Mouse (Mus musculus): ENCODE measurements around the gene Fdxacb1. TPM values are rescaled to one million over a fixed set of nuclear protein-coding genes. Genes with fewer than 3 reads are reported as not detected.

The Fdxacb1 gene
- polyA plus RNA-seq, 1 experiment: 3.6 TPM

- Histone ChIP-seq H3K79me2 (ENCODE audit: control insufficient read depth, insufficient read depth) (no peaks in the 10 kb centered on the region), H3K4me2 (ENCODE audit: low read depth) (no peak overlapping the region), H3K4me3 (no peak overlapping the region), H3K27me3 (ENCODE audit: control insufficient read depth, insufficient read depth, insufficient read length) (no peaks in the 10 kb centered on the region), H3ac (ENCODE audit: control insufficient read depth, insufficient read length) (no peak overlapping the region), H3K36me3 (ENCODE audit: control insufficient read depth, insufficient read depth) (peaks cover 13% of the 10 kb centered on the region)
- TF ChIP-seq REST (IDR thresholded peaks at IDR 0.05; ENCODE audit: insufficient read depth, insufficient read length): no peak
These were observed 41.1 kb downstream of the Fdxacb1 start for GRCm38 (mm10) chr9:50809146-50809545.

DNA sequence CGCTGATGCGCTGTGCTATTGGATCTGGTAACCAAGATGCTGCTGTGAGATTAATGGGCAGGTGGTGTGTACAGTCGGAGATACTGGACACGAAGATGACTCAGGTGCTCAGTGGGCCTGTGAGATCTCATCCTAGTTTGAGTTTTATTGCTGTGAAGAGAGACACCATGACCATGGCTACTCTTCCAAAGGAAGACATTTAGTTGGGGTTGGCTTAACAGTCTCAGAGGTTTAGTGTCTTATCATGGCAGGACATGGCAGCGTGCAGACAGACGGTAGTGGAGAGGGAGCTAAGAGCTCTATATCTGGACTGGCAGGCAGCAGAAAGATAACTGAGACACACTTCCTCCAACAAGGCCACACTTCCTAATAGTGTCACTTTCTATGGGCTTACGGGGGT lies 43.2 kb downstream of the Fdxacb1 start:
- H3K36me3 ChIP-seq (ENCODE audit: control insufficient read depth, insufficient read depth): peaks cover 11% of the 10 kb centered on the region
- H3K4me3 ChIP-seq: no peak overlapping the region
- H3K27me3 ChIP-seq (ENCODE audit: control insufficient read depth, insufficient read depth, insufficient read length): no peaks in the 10 kb centered on the region
- TF ChIP-seq USF1 (IDR thresholded peaks at IDR 0.05; ENCODE audit: low read depth): no peak
- no peak for TF ChIP-seq POLR2A (IDR thresholded peaks at IDR 0.05; ENCODE audit: insufficient read length, low read depth)
- no peak for TF ChIP-seq SRF (IDR thresholded peaks at IDR 0.05; ENCODE audit: control insufficient read depth, insufficient read length, low read depth)
- TF ChIP-seq REST (IDR thresholded peaks at IDR 0.05; ENCODE audit: insufficient read depth, insufficient read length): no peak
- TF ChIP-seq CEBPB (IDR thresholded peaks at IDR 0.05; ENCODE audit: insufficient read depth, poor library complexity, severe bottlenecking): no peak
- no peak for TF ChIP-seq MYOG (IDR thresholded peaks at IDR 0.05; ENCODE audit: control insufficient read depth in 1 of 3, insufficient read depth in 1 of 3, insufficient read length in 2 of 3, low read depth in 2 of 3)
- TF ChIP-seq POLR2AphosphoS2 (IDR thresholded peaks at IDR 0.05; ENCODE audit: insufficient read length, low read depth): no peak
- no peak for TF ChIP-seq MYOD1 (IDR thresholded peaks at IDR 0.05; ENCODE audit: control insufficient read depth in 1 of 3, insufficient read length in 2 of 3, low read depth in 2 of 3)
- no peak for TF ChIP-seq MAX (IDR thresholded peaks at IDR 0.05; ENCODE audit: low read depth)
- TF ChIP-seq TCF3 (IDR thresholded peaks at IDR 0.05; ENCODE audit: insufficient read length, low read depth): no peak
- no peak for TF ChIP-seq E2F4 (IDR thresholded peaks at IDR 0.05; ENCODE audit: insufficient read depth)
- no peak for TF ChIP-seq TCF12 (IDR thresholded peaks at IDR 0.05; ENCODE audit: insufficient read depth, poor library complexity, severe bottlenecking)
- no peak overlapping the region for H3ac ChIP-seq (ENCODE audit: control insufficient read depth, insufficient read length)
- no peaks in the 10 kb centered on the region for H3K79me2 ChIP-seq (ENCODE audit: control insufficient read depth, insufficient read depth)
- no peak overlapping the region for H3K4me2 ChIP-seq (ENCODE audit: low read depth)

DNA sequence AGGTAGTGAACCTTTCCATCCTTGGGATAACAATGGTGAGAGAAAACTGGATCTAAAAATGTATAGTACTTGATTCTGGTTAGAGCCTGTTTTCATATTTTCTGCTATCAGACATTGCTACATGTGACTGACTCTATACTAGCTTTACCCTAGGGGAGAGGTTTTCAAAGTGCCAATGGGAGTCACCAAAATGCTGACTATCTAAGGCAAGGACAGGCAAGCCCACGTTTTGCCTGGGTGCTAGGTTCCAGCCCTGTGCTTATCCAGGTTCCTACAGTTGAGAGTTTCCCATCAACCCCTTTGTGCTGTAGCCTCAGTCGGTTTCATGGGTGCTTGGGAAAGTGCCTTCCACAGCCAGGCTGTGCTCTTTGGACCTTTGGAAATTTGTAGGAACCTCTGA lies 43.7 kb downstream of the Fdxacb1 start:
- no peaks in the 10 kb centered on the region for H3K27me3 ChIP-seq (ENCODE audit: control insufficient read depth, insufficient read depth, insufficient read length)
- H3K4me3 ChIP-seq: no peak overlapping the region
- no peaks in the 10 kb centered on the region for H3K79me2 ChIP-seq (ENCODE audit: control insufficient read depth, insufficient read depth)
- H3K4me2 ChIP-seq (ENCODE audit: low read depth): no peak overlapping the region
- TF ChIP-seq POLR2AphosphoS2 (IDR thresholded peaks at IDR 0.05; ENCODE audit: insufficient read length, low read depth) (no peak), CEBPB (IDR thresholded peaks at IDR 0.05; ENCODE audit: insufficient read depth, poor library complexity, severe bottlenecking) (no peak), E2F4 (IDR thresholded peaks at IDR 0.05; ENCODE audit: insufficient read depth) (no peak), POLR2A (IDR thresholded peaks at IDR 0.05; ENCODE audit: insufficient read length, low read depth) (no peak), SRF (IDR thresholded peaks at IDR 0.05; ENCODE audit: control insufficient read depth, insufficient read length, low read depth) (no peak), TCF12 (IDR thresholded peaks at IDR 0.05; ENCODE audit: insufficient read depth, poor library complexity, severe bottlenecking) (no peak), MYOD1 (IDR thresholded peaks at IDR 0.05; ENCODE audit: control insufficient read depth in 1 of 3, insufficient read length in 2 of 3, low read depth in 2 of 3) (no peak)
- peaks cover 11% of the 10 kb centered on the region for H3K36me3 ChIP-seq (ENCODE audit: control insufficient read depth, insufficient read depth)
- no peak overlapping the region for H3ac ChIP-seq (ENCODE audit: control insufficient read depth, insufficient read length)

DNA sequence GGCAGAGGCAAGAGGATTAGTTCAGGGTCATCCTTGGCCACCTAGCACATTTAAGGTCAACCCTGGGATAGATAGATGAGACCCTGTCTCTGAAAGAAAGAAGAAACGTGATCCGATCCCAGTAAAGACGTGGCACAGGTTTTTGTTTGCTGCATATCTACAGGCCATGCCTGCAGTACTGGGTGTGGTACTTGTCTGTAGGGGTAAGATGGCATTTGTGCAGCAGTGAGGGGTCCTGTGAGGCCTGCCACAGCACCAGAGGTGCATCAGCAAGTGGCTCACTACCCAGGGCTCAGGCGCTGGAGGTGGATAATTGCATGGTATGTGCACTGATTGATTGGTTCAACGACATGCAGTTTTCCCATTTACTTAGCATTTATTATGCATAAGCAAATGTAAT lies 45.8 kb downstream of the Fdxacb1 start:
- H3K36me3 ChIP-seq (ENCODE audit: control insufficient read depth, insufficient read depth): peaks cover 4% of the 10 kb centered on the region
- TF ChIP-seq POLR2A (IDR thresholded peaks at IDR 0.05; ENCODE audit: insufficient read length, low read depth): no peak
- TF ChIP-seq TCF3 (IDR thresholded peaks at IDR 0.05; ENCODE audit: insufficient read length, low read depth): no peak
- TF ChIP-seq MYOG (IDR thresholded peaks at IDR 0.05; ENCODE audit: control insufficient read depth in 1 of 3, insufficient read depth in 1 of 3, insufficient read length in 2 of 3, low read depth in 2 of 3): no peak
- TF ChIP-seq SRF (IDR thresholded peaks at IDR 0.05; ENCODE audit: control insufficient read depth, insufficient read length, low read depth): no peak
- no peak for TF ChIP-seq USF1 (IDR thresholded peaks at IDR 0.05; ENCODE audit: low read depth)
- TF ChIP-seq MYOD1 (IDR thresholded peaks at IDR 0.05; ENCODE audit: control insufficient read depth in 1 of 3, insufficient read length in 2 of 3, low read depth in 2 of 3): no peak
- TF ChIP-seq REST (IDR thresholded peaks at IDR 0.05; ENCODE audit: insufficient read depth, insufficient read length): no peak
- TF ChIP-seq E2F4 (IDR thresholded peaks at IDR 0.05; ENCODE audit: insufficient read depth): no peak
- TF ChIP-seq CEBPB (IDR thresholded peaks at IDR 0.05; ENCODE audit: insufficient read depth, poor library complexity, severe bottlenecking): no peak
- TF ChIP-seq POLR2AphosphoS2 (IDR thresholded peaks at IDR 0.05; ENCODE audit: insufficient read length, low read depth): no peak
- no peak for TF ChIP-seq TCF12 (IDR thresholded peaks at IDR 0.05; ENCODE audit: insufficient read depth, poor library complexity, severe bottlenecking)
- no peak for TF ChIP-seq MAX (IDR thresholded peaks at IDR 0.05; ENCODE audit: low read depth)
- no peak overlapping the region for H3K4me3 ChIP-seq
- no peaks in the 10 kb centered on the region for H3K79me2 ChIP-seq (ENCODE audit: control insufficient read depth, insufficient read depth)
- H3ac ChIP-seq (ENCODE audit: control insufficient read depth, insufficient read length): no peak overlapping the region
- no peaks in the 10 kb centered on the region for H3K27me3 ChIP-seq (ENCODE audit: control insufficient read depth, insufficient read depth, insufficient read length)
- no peak overlapping the region for H3K4me2 ChIP-seq (ENCODE audit: low read depth)

DNA sequence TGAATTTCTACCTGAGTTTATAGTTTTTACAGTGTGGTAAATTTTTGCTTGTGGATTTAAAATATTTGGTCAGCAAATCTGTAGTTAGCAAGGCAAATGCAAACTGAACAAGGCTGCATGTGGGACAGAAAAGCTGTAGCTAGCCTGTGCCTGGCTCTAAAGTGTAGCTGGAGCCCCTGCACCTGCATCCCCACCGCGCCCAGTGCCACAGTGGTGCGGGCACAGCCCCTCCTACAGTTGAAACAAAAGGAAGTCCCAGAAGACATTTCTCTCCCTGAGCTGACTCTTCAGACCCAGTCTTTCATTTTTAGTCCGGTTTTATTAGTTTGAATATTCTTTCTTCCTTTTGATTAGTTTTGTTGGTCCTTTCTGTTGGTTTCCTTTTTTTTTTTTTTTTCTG lies 47.6 kb downstream of the Fdxacb1 start:
- no peaks in the 10 kb centered on the region for H3K79me2 ChIP-seq (ENCODE audit: control insufficient read depth, insufficient read depth)
- H3K27me3 ChIP-seq (ENCODE audit: control insufficient read depth, insufficient read depth, insufficient read length): no peaks in the 10 kb centered on the region
- H3K4me3 ChIP-seq: no peak overlapping the region
- H3K4me2 ChIP-seq (ENCODE audit: low read depth): no peak overlapping the region
- no peak overlapping the region for H3ac ChIP-seq (ENCODE audit: control insufficient read depth, insufficient read length)
- no peaks in the 10 kb centered on the region for H3K36me3 ChIP-seq (ENCODE audit: control insufficient read depth, insufficient read depth)
- no peak for TF ChIP-seq POLR2A (IDR thresholded peaks at IDR 0.05; ENCODE audit: insufficient read length, low read depth)
- TF ChIP-seq MYOD1 (IDR thresholded peaks at IDR 0.05; ENCODE audit: control insufficient read depth in 1 of 3, insufficient read length in 2 of 3, low read depth in 2 of 3): no peak

Measured in myocyte (in vitro differentiated cells).